Mouse (Mus musculus) liver, adult 2 months (tissue): ENCODE measurements around the gene Pip4k2b.

Experiments
- CTCF ChIP-seq: fragments of 200-500 bp; IDR thresholded peaks from 2 replicates; pipeline ENCODE4 v1.5.1; 2011; ENCODE audit warnings: low read depth, low read length, control low read depth
- POLR2A ChIP-seq: fragments of 200-500 bp; IDR thresholded peaks from 2 replicates; pipeline ENCODE4 v1.6.1; 2011; ENCODE audit warnings: low read length, control low read depth; ENCODE audit not compliant: insufficient read depth; ENCODE audit errors: extremely low read depth

GRCm38 (mm10) chr11:97781832-97782563 is 37.5 kb upstream of the Pip4k2b start, which contains the start of gene Rpl23:
- peak; percentile 79 for TF ChIP-seq POLR2A
- TF ChIP-seq CTCF: no peak
